Mouse (Mus musculus): ENCODE measurements around the gene Mrps21.
A peak's percentile ranks its signal among the peaks of the same experiment; 100 is the strongest.

The Mrps21 gene

DNA sequence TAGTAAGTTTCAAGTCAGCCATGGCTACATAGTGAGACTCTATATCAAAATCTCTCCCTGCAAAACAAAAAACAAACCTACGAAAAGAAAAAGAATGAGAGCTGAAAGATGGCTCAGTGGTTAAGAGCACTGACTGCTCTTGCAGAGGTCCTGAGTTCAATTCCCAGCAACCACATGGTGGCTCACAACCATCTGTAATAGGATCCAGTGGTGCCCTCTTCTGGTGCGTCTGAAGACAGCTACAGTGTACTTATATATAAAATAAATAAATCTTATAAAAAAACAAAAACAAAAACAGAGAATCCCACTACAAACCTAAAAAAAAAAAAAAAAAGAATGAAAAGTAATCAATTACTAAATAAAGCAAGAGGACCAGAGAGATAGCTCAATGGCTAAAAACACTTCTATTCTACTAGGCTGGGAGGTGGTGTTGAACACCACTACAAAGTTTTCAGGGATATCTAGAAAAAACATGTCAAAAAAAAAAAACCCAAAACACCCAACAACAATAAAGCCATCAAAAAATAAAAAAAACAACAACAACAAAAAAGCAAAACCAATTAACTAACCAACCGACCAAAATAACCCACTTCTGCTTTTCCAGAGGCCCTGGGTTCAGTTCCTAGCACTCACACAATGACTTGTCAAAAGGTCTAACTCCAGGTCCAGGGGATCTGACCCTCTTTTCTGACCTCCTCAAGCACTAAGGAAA, 28.7 kb downstream of the Mrps21 start:
- no peak for DNase-seq

GRCm38 (mm10) chr3:95839250-95839649, 32.1 kb downstream of the Mrps21 start:
- DNase-seq, result no peak

DNA sequence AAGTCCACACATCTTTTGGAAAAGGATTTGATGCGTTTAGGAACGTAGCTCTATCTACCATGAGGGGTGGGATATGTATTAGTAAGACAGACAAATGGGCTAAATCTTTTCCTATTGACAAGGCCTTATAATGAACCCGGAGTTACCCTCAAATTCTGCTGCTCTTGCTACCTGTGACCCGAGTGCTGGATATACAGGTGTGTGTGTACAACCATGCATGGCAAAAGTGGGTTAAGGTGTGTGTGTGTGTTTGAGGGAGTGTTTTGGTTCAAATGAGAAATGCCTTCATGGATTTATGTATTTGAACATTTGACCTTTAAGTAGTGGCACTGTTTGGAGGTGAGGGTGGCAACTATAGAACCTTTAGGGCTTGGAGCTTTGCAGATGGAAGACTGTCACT, 42.3 kb downstream of the Mrps21 start:
- DNase-seq, result no peak

DNA sequence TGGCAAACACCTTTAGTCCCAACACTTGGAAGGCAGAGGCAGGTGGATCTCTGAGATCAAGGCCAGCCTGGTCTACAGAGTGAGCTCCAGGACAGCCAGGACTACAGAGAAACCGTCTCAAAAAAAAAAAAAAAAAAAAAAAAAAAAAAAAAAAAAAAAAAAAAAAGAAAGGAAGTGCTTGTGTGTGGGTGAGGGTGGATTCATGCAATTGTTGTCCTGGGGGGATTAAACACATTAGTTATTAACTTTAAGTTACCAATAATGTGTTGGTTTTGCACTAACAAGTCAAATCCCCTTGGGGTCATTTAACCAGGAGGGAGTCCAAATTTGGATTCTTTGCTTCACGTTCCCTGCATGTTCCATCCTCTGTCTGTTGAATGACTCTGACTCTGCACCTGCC, 45.0 kb downstream of the Mrps21 start:
- no peak for DNase-seq

- DNase-seq, result no peak
Observed at GRCm38 (mm10) chr3:95820046-95821010, 51.0 kb downstream of the Mrps21 start.

- peak; percentile 100 for DNase-seq
Observed at GRCm38 (mm10) chr3:95819351-95819985, 51.9 kb downstream of the Mrps21 start.

DNA sequence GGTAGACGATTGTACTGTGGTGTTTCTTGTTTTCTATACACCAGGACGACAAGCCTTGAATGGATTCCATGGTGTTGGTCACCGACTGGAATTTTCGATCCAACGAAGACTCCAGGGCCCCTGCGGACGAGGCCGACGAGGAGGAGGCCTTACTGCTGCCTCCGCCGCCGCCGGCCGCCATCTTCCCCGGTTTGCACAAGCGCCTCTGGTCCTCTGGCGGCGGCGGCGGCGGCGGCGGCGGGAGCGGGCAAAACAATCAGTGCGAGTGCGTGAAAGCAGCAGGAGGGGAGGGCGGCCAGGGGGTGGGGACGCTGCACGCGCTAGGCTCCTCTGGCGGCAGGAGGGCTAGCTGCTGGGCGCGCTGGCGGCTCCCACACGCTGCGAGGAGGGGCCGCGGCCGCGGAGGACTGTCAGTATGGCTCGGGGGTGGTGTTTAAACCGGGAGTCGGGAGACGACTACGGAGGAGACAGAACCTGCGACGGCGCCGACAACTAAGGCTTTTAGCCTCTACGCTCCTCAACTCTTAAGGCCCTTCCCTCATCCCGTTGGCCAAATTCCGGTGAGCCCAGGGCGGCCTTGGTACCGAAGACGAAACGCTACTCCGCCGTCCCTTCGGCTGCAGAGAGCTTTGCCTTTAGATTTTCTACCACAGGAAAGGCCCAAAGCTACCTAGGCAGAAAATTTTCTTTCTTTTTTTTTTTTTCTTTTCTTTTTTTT, 52.6 kb downstream of the Mrps21 start, which contains the start of gene Rprd2:
TSS of gene Rprd2 (minus strand) at position 293 of the 718 bp plus-strand sequence.
- DNase-seq, result peak; percentile 75

- DNase-seq, result peak; percentile 67
Observed at GRCm38 (mm10) chr3:95818026-95818511, 53.2 kb downstream of the Mrps21 start.

- peak; percentile 32 for DNase-seq
Observed at GRCm38 (mm10) chr3:95816681-95817080, 54.6 kb downstream of the Mrps21 start.

Data from lung, postnatal 36 days (tissue).